Mouse (Mus musculus): Measurements from ENCODE around the gene Nup205. TPM values are rescaled to one million over a fixed set of nuclear protein-coding genes. Genes with fewer than 3 reads are reported as not detected.

Nup205 gene
- polyA plus RNA-seq (2014; fragmentation: Nextera tagmentation; extraction: Ambion mirVana) = 28.6 and 30.7 TPM in 2 replicates

DNA sequence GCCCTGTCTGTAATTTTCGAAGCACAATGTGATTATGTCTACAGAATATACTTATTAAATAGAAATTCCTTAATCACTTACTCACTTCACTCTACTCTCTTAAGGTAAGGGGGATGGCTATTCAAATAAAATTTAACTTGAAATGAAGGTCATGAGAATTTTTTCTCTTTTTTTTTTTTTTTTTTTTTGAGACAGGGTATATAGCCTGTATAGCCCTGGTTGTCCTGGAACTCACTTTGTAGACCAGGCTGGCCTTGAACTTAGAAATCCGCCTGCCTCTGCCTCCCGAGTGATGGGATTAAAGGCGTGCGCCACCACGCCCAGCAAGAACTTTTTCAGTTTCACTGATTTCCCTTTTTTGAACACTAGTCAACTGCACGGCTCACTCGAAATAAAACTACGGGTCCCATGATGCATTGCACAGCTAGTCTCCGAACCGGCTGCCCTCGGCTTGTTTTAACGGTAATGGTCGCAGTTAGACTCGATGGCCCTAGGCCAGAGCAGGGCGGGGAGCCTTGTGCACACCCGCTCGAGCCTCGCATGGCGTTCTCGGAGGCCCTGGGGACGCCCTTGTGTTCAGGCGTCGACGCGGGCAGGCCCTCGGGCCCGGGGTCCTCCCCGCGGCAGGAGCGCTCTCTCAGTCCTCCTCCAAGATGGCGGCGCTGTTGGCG lies at the start of gene Nup205:
Gene Nup205 (plus strand): TSS at position 443 of the 671 bp plus-strand sequence.
- H3K36me3 ChIP-seq (ENCODE audit: control insufficient read depth, insufficient read depth, low read length) = no peaks in the 10 kb centered on the region
- peak; percentile 94 for ATAC-seq (ENCODE audit: insufficient number of reproducible peaks, insufficient read depth, low FRiP score, low read depth)
- WGBS = 3% methylated on average over 34 of the region's 34 CpGs

DNA sequence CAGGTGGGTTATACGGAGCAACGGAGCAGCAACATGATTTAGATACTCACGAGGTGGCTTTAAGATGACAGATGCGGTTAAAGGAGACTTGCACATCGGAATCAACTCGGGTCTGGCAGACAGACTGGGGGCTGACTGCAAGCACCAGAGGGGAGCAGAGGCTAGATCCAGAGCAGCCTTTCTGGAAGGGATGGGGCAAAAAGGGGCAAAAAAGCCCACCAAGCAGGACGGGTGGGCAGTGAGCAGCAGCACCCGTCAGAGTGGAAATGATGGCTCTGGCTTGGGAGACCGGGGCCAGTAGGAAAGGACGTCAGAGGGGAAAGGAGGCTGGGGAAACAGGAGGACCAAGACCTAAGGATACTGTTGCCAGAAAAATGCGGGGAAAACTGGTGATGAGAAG lies 44.4 kb upstream of the Nup205 start:
- no peak for ATAC-seq (ENCODE audit: insufficient number of reproducible peaks, insufficient read depth, low FRiP score, low read depth)
- 0% methylated on average over 11 of the region's 11 CpGs for WGBS
- Histone ChIP-seq H3K27me3 (ENCODE audit: control insufficient read depth, insufficient read depth, low read length) (no peaks in the 10 kb centered on the region), H3K27ac (replicated peaks in 1 of 2; ENCODE audit: control insufficient read depth in 1 of 2, insufficient read depth in 1 of 2, low read depth in 2 of 2, low read length in 2 of 2) (peak overlapping the region; percentile 55 to 89), H3K36me3 (ENCODE audit: control insufficient read depth, insufficient read depth, low read length) (no peaks in the 10 kb centered on the region), H3K4me3 (ENCODE audit: control insufficient read depth in 1 of 2, insufficient read depth in 1 of 2, low read depth in 1 of 2, low read length in 2 of 2) (peak overlapping the region; percentile 88 to 100), H3K9me3 (ENCODE audit: control insufficient read depth, low read length) (no peaks in the 10 kb centered on the region), H3K4me2 (ENCODE audit: low read length) (peak overlapping the region; percentile 95), H3K4me1 (ENCODE audit: control insufficient read depth in 2 of 2, insufficient read depth in 2 of 2, low read length in 2 of 2) (peaks cover 0 to 12% of the 10 kb centered on the region in 2 experiments; a peak in 3 of 4 replicates), H3K9ac (ENCODE audit: low read length) (peak overlapping the region; percentile 88)

More for the DNA sequence above, at the start of gene Nup205:
- Histone ChIP-seq H3K9me3 (ENCODE audit: control insufficient read depth, low read length) (no peaks in the 10 kb centered on the region), H3K9ac (ENCODE audit: low read length) (peak within 1 kb of the TSS; percentile 89), H3K4me2 (ENCODE audit: low read length) (peak within 1 kb of the TSS; percentile 86), H3K27ac (replicated peaks in 1 of 2; ENCODE audit: control insufficient read depth in 1 of 2, insufficient read depth in 1 of 2, low read depth in 2 of 2, low read length in 2 of 2) (peak within 1 kb of the TSS; percentile 97 to 99), H3K27me3 (ENCODE audit: control insufficient read depth, insufficient read depth, low read length) (no peaks in the 10 kb centered on the region), H3K4me1 (ENCODE audit: control insufficient read depth in 2 of 2, insufficient read depth in 2 of 2, low read length in 2 of 2) (peaks cover 2 to 13% of the 10 kb centered on the region in 2 experiments; a peak in 2 of 4 replicates), H3K4me3 (ENCODE audit: control insufficient read depth in 1 of 2, insufficient read depth in 1 of 2, low read depth in 1 of 2, low read length in 2 of 2) (peak within 1 kb of the TSS; percentile 77 to 97)

DNA sequence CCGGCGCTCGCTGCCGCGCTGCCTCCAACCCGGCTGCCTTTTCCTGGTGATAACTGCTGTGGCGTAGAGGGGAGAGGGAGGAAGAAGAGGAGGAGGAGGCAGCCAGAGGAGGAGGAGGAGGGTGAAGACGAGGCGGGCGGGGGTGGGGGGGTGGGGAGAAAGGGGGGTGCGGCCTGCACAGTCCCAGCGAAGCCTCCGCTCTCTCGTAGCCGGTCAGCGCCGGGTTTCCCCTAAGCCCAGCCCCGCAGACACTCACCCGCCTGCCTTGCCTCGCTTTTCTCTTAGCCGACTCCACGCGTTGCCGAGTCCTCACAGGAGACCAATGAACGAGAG lies 44.0 kb upstream of the Nup205 start:
- no peaks in the 10 kb centered on the region for H3K27me3 ChIP-seq (ENCODE audit: control insufficient read depth, insufficient read depth, low read length)
- H3K27ac ChIP-seq (replicated peaks in 1 of 2; ENCODE audit: control insufficient read depth in 1 of 2, insufficient read depth in 1 of 2, low read depth in 2 of 2, low read length in 2 of 2) = peak overlapping the region; percentile 89 to 99
- H3K9me3 ChIP-seq (ENCODE audit: control insufficient read depth, low read length) = no peaks in the 10 kb centered on the region
- WGBS = 1% methylated on average over 20 of the region's 25 CpGs
- peak overlapping the region; percentile 95 for H3K4me2 ChIP-seq (ENCODE audit: low read length)
- H3K4me3 ChIP-seq (ENCODE audit: control insufficient read depth in 1 of 2, insufficient read depth in 1 of 2, low read depth in 1 of 2, low read length in 2 of 2) = peak overlapping the region; percentile 88 to 100
- H3K4me1 ChIP-seq (ENCODE audit: control insufficient read depth in 2 of 2, insufficient read depth in 2 of 2, low read length in 2 of 2) = peaks cover 0 to 12% of the 10 kb centered on the region in 2 experiments; a peak in 3 of 4 replicates
- no peaks in the 10 kb centered on the region for H3K36me3 ChIP-seq (ENCODE audit: control insufficient read depth, insufficient read depth, low read length)
- peak overlapping the region; percentile 88 for H3K9ac ChIP-seq (ENCODE audit: low read length)
- peak; percentile 90 for ATAC-seq (ENCODE audit: insufficient number of reproducible peaks, insufficient read depth, low FRiP score, low read depth)

GRCm38 (mm10) chr6:35133579-35134488 lies 43.4 kb upstream of the Nup205 start, which contains the start of gene Cnot4:
Cnot4 (minus strand) TSS chr6:35133724.
- Histone ChIP-seq H3K4me2 (ENCODE audit: low read length) (peak within 1 kb of the TSS; percentile 95), H3K4me3 (ENCODE audit: control insufficient read depth in 1 of 2, insufficient read depth in 1 of 2, low read depth in 1 of 2, low read length in 2 of 2) (peak within 1 kb of the TSS; percentile 88 to 100), H3K27me3 (ENCODE audit: control insufficient read depth, insufficient read depth, low read length) (no peaks in the 10 kb centered on the region), H3K36me3 (ENCODE audit: control insufficient read depth, insufficient read depth, low read length) (no peaks in the 10 kb centered on the region), H3K9me3 (ENCODE audit: control insufficient read depth, low read length) (no peaks in the 10 kb centered on the region), H3K9ac (ENCODE audit: low read length) (peak within 1 kb of the TSS; percentile 88), H3K27ac (replicated peaks in 1 of 2; ENCODE audit: control insufficient read depth in 1 of 2, insufficient read depth in 1 of 2, low read depth in 2 of 2, low read length in 2 of 2) (peak within 1 kb of the TSS; percentile 89 to 99), H3K4me1 (ENCODE audit: control insufficient read depth in 2 of 2, insufficient read depth in 2 of 2, low read length in 2 of 2) (peaks cover 0 to 12% of the 10 kb centered on the region in 2 experiments; a peak in 3 of 4 replicates)
- under 1% methylated on average over 55 of the region's 55 CpGs for WGBS
- peak; percentile 99 for ATAC-seq (ENCODE audit: insufficient number of reproducible peaks, insufficient read depth, low FRiP score, low read depth)

- Histone ChIP-seq H3K4me2 (ENCODE audit: low read length) (peak overlapping the region; percentile 75; the same call in 1 of the 2 replicates), H3K4me3 (ENCODE audit: control insufficient read depth in 1 of 2, insufficient read depth in 1 of 2, low read depth in 1 of 2, low read length in 2 of 2) (no peak overlapping the region), H3K9me3 (ENCODE audit: control insufficient read depth, low read length) (no peaks in the 10 kb centered on the region), H3K36me3 (ENCODE audit: control insufficient read depth, insufficient read depth, low read length) (no peaks in the 10 kb centered on the region), H3K4me1 (ENCODE audit: control insufficient read depth in 2 of 2, insufficient read depth in 2 of 2, low read length in 2 of 2) (peaks cover 0 to 12% of the 10 kb centered on the region in 2 experiments; a peak in 3 of 4 replicates), H3K27me3 (ENCODE audit: control insufficient read depth, insufficient read depth, low read length) (no peaks in the 10 kb centered on the region), H3K27ac (replicated peaks in 1 of 2; ENCODE audit: control insufficient read depth in 1 of 2, insufficient read depth in 1 of 2, low read depth in 2 of 2, low read length in 2 of 2) (no peak overlapping the region), H3K9ac (ENCODE audit: low read length) (no peak overlapping the region)
- no peak for ATAC-seq (ENCODE audit: insufficient number of reproducible peaks, insufficient read depth, low FRiP score, low read depth)
- 48% methylated on average over 2 of the region's 2 CpGs for WGBS
These were observed 42.4 kb upstream of the Nup205 start for GRCm38 (mm10) chr6:35134844-35135243.

GRCm38 (mm10) chr6:35140351-35140750 lies 36.9 kb upstream of the Nup205 start:
- ATAC-seq (ENCODE audit: insufficient number of reproducible peaks, insufficient read depth, low FRiP score, low read depth) = no peak
- no peaks in the 10 kb centered on the region for H3K4me1 ChIP-seq (ENCODE audit: control insufficient read depth in 2 of 2, insufficient read depth in 2 of 2, low read length in 2 of 2)
- no peak overlapping the region for H3K9ac ChIP-seq (ENCODE audit: low read length)
- H3K27me3 ChIP-seq (ENCODE audit: control insufficient read depth, insufficient read depth, low read length) = no peaks in the 10 kb centered on the region
- 95% methylated on average over 1 of the region's 1 CpGs for WGBS
- H3K9me3 ChIP-seq (ENCODE audit: control insufficient read depth, low read length) = 0 out of 2 replicates have a peak, but pooled peaks cover 2% of the 10 kb centered on the region
- no peak overlapping the region for H3K4me3 ChIP-seq (ENCODE audit: control insufficient read depth in 1 of 2, insufficient read depth in 1 of 2, low read depth in 1 of 2, low read length in 2 of 2)
- H3K4me2 ChIP-seq (ENCODE audit: low read length) = no peak overlapping the region
- no peak overlapping the region for H3K27ac ChIP-seq (replicated peaks in 1 of 2; ENCODE audit: control insufficient read depth in 1 of 2, insufficient read depth in 1 of 2, low read depth in 2 of 2, low read length in 2 of 2)
- H3K36me3 ChIP-seq (ENCODE audit: control insufficient read depth, insufficient read depth, low read length) = no peaks in the 10 kb centered on the region

- Histone ChIP-seq H3K36me3 (ENCODE audit: control insufficient read depth, insufficient read depth, low read length) (no peaks in the 10 kb centered on the region), H3K9ac (ENCODE audit: low read length) (no peak overlapping the region), H3K27me3 (ENCODE audit: control insufficient read depth, insufficient read depth, low read length) (no peaks in the 10 kb centered on the region), H3K4me2 (ENCODE audit: low read length) (no peak overlapping the region), H3K9me3 (ENCODE audit: control insufficient read depth, low read length) (peaks cover 8% of the 10 kb centered on the region; the same call in 1 of the 2 replicates), H3K4me3 (ENCODE audit: control insufficient read depth in 1 of 2, insufficient read depth in 1 of 2, low read depth in 1 of 2, low read length in 2 of 2) (no peak overlapping the region), H3K4me1 (ENCODE audit: control insufficient read depth in 2 of 2, insufficient read depth in 2 of 2, low read length in 2 of 2) (no peaks in the 10 kb centered on the region), H3K27ac (replicated peaks in 1 of 2; ENCODE audit: control insufficient read depth in 1 of 2, insufficient read depth in 1 of 2, low read depth in 2 of 2, low read length in 2 of 2) (no peak overlapping the region)
- no peak for ATAC-seq (ENCODE audit: insufficient number of reproducible peaks, insufficient read depth, low FRiP score, low read depth)
- 82% methylated on average over 2 of the region's 2 CpGs for WGBS
These were observed 31.7 kb upstream of the Nup205 start for GRCm38 (mm10) chr6:35145569-35145968.

Measured in heart, embryonic 14.5 days (tissue).